Mouse (Mus musculus) neural tube, embryonic 14.5 days (tissue): ENCODE data around the gene 2210408I21Rik. TPM values are rescaled to one million over a fixed set of nuclear protein-coding genes. Genes with fewer than 3 reads are reported as not detected.

ENCODE experiments used
- ATAC-seq: fragments of 200-750 bp; cut with Nextera tagmentation; 2 replicates; pipeline ENCODE4 v1.8.0; 2017; ENCODE audit warnings: low read depth, mild to moderate bottlenecking, moderate TSS enrichment, moderate library complexity
- H3K27ac ChIP-seq: fragments of 300-500 bp; sonication (generic); 2 replicates; pipeline ENCODE4 v1.5.1; 2014; ENCODE audit warnings: low read depth, mild to moderate bottlenecking, control low read depth, low read length, moderate library complexity, mixed read lengths
- H3K27me3 ChIP-seq: fragments of 300-500 bp; sonication (generic); 2 replicates; pipeline ENCODE4 v1.6.1; 2014; ENCODE audit warnings: low read length; ENCODE audit not compliant: control insufficient read depth, insufficient read depth
- H3K36me3 ChIP-seq: fragments of 300-500 bp; sonication (generic); 2 replicates; pipeline ENCODE4 v1.6.1; 2014; ENCODE audit warnings: low read length, mixed read lengths; ENCODE audit not compliant: control insufficient read depth, insufficient read depth
- H3K4me1 ChIP-seq: fragments of 300-500 bp; sonication (generic); 2 replicates; pipeline ENCODE4 v1.6.1; 2014; ENCODE audit warnings: low read length; ENCODE audit not compliant: control insufficient read depth, insufficient read depth
- H3K4me2 ChIP-seq: fragments of 300-500 bp; sonication (generic); 2 replicates; pipeline ENCODE4 v1.6.1; 2014; ENCODE audit warnings: mild to moderate bottlenecking, low read depth, low read length, control low read depth
- H3K4me3 ChIP-seq: fragments of 300-500 bp; sonication (generic); 2 replicates; pipeline ENCODE4 v1.5.1; 2014; ENCODE audit warnings: low read depth, low read length, control low read depth, mixed read lengths
- H3K9ac ChIP-seq: fragments of 300-500 bp; sonication (generic); replicated peaks from 2 replicates; pipeline ENCODE4 v1.6.1; 2014; ENCODE audit warnings: low read depth, mild to moderate bottlenecking, control low read depth, low read length, mixed read lengths
- H3K9me3 ChIP-seq: fragments of 300-500 bp; sonication (generic); 2 replicates; pipeline ENCODE4 v1.6.1; 2016; ENCODE audit warnings: low read length; ENCODE audit not compliant: control insufficient read depth
- WGBS: fragments of 180-500 bp; shearing (Covaris S2); extraction: QIAGEN DNeasy Blood & Tissue Kit; methylation state at CpG from one replicate; pipeline ENCODE4 v1.1.7; 2014; 5-methylcytosine and 5-hydroxymethylcytosine counted together
- polyA plus RNA-seq: library from polyadenylated mRNA; unstranded; fragments of >200 nt; fragmentation: Nextera tagmentation; extraction: Ambion mirVana; gene quantifications from 2 replicates; pipeline ENCODE4 v1.2.1, GENCODE M21; 2014

The 2210408I21Rik gene
- polyA plus RNA-seq, 1 experiment from 2014 or later, result 14.6 TPM

DNA sequence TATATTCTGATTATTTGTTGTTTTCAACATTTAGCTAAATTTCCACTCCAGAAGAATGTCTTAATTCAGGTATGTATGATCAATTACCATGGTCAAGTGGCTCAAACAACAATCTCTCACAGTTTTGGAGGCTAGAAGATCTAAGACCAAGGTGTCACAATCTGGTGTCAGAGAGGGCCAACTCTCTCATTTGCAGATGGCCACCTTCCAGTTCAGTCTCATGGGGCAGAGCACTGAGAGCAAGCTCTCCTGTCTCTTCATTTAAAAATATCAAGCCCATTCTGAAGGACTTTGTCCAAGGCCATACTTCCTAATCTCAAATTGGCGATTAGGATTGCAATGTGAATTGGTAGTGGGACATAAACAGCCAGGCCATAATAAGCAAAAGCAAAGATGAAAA, 378.7 kb downstream of the 2210408I21Rik start:
- Histone ChIP-seq H3K4me1 (no peaks in the 10 kb centered on the region), H3K4me3 (no peak overlapping the region), H3K4me2 (no peak overlapping the region), H3K9ac (no peak overlapping the region), H3K27ac (no peak overlapping the region), H3K9me3 (no peaks in the 10 kb centered on the region), H3K27me3 (no peaks in the 10 kb centered on the region), H3K36me3 (no peaks in the 10 kb centered on the region)
- 84% methylated on average over 1 of the region's 1 CpGs for WGBS
- no peak for ATAC-seq

DNA sequence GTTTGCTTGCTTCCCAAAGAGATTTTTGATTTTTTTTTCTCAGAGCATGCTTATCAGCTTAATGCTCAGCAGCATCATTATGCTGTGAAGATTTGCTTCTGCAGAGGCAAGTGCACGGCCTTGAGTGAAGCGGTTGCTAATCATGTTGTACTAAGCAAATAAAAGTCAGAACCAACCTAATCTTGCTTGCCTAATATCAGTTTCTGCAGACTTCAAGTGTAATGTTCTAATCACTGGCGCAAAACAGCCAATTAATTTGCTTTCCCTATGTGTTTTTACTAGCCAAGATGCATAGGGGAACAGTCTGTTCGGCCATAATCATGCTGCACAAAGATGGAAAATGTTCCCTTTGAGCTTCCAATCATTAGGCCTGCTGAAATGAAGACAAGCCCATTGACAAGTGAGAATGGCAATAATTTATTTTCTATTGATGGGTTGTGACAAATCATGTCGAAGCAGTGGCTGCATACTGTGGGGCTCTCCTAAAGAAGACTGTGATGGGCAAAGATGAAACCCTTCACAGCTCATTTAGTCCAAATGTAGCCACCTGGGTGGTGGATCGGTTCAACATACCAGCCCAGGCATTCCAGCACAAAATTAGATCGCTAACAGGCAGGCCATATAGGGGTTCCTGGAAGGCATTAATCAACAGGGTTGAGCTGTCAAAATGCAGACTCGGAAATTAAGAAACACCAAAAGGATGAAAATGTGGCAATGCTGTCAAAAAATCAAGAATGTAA, 393.8 kb downstream of the 2210408I21Rik start:
- WGBS, result 34% methylated on average over 8 of the region's 8 CpGs
- H3K27me3 ChIP-seq, result no peaks in the 10 kb centered on the region
- H3K36me3 ChIP-seq, result no peaks in the 10 kb centered on the region
- peak; percentile 71 for ATAC-seq
- H3K27ac ChIP-seq, result no peak overlapping the region
- H3K4me3 ChIP-seq, result no peak overlapping the region
- no peak overlapping the region for H3K9ac ChIP-seq
- H3K4me1 ChIP-seq, result no peaks in the 10 kb centered on the region
- no peak overlapping the region for H3K4me2 ChIP-seq
- no peaks in the 10 kb centered on the region for H3K9me3 ChIP-seq

DNA sequence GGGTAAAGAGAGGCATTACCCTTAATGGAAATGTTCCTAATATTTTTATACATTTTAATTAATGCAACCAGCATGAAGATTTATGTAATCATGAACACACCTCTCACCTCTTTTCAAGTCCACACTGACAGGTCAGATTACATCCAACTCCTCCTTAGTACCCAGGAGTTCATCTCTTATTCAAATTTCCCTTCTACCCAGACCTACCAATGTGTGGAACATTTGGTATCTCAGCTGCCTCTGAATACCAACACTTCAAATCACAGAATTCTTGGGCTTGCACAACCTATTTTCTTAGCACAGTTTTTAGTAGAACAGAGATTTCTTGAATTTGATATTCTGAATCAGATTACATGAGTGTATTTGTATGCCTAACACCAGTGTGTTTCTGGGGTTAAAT, 394.4 kb downstream of the 2210408I21Rik start:
- Histone ChIP-seq H3K36me3 (no peaks in the 10 kb centered on the region), H3K27me3 (no peaks in the 10 kb centered on the region), H3K9ac (no peak overlapping the region), H3K4me3 (no peak overlapping the region), H3K4me2 (no peak overlapping the region), H3K4me1 (no peaks in the 10 kb centered on the region), H3K27ac (no peak overlapping the region), H3K9me3 (no peaks in the 10 kb centered on the region)
- no peak for ATAC-seq

DNA sequence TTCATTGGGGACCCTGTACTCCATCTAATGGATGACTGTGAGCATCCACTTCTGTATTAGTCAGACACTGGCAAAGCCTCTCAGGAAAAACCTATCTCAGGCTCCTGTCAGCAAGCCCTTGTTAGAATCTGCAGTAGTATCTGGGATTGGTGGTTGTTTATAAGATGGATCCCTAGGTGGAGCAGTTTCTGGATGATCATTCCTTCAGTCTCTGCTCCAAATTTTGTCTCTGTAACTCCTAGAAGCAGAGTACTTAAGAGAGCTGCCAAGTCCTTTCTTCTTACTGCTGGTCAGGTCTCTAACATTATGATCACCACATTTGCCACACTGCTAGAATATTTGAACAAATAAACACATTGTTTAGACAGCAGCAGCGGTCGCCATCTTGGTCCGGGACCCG, 402.1 kb downstream of the 2210408I21Rik start:
- Histone ChIP-seq H3K27me3 (no peaks in the 10 kb centered on the region), H3K4me1 (no peaks in the 10 kb centered on the region), H3K9me3 (no peaks in the 10 kb centered on the region), H3K4me3 (no peak overlapping the region), H3K27ac (no peak overlapping the region), H3K9ac (no peak overlapping the region), H3K36me3 (no peaks in the 10 kb centered on the region), H3K4me2 (no peak overlapping the region)
- no peak for ATAC-seq
- WGBS, result 95% methylated on average over 4 of the region's 4 CpGs

DNA sequence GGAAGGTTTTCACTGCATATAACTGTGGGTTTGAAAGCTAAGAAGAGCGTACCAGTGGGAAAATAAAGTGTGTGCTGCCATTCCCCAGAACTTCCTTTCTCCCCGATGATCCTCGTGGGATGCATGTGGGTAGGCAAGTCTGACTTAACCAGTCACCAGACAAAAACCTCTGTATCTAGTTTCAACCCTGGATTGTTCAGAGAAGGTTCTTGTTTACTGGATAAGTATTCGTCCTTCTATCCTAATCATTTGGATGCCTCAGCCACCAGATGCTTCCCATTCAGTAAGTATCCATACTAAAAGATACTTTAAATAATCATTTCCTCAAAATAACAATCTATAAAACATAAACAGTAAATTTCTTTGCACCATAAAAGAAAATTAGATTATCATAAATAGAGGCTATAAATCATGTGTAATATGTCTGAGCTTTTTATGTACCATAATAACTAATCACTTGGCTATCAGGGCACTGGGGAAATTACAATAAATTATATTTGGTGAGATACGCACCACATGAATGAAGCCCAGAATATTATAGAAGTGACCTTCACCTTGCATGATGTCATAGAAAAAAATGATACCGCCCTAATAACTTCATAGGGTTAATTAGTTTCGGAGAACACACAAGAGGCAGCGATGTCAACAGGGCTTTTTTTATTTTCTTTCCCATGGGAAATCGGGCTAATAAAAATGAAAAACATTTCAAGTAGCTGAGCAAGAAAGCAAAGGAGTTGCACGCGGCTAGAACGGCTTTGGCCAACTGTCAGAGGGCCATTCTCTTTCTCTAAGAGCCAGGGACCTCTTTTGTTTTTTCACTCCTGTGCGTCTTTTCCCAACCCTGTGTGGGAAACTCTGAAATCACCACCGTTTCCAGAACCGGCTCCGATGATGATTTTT, 412.4 kb downstream of the 2210408I21Rik start:
- H3K27me3 ChIP-seq, result no peaks in the 10 kb centered on the region
- no peaks in the 10 kb centered on the region for H3K4me1 ChIP-seq
- H3K36me3 ChIP-seq, result no peaks in the 10 kb centered on the region
- no peak overlapping the region for H3K4me3 ChIP-seq
- no peaks in the 10 kb centered on the region for H3K9me3 ChIP-seq
- H3K9ac ChIP-seq, result no peak overlapping the region
- peak overlapping the region; percentile 29 for H3K4me2 ChIP-seq
- no peak overlapping the region for H3K27ac ChIP-seq
- whole genome bisulfite sequencing, result 20% methylated on average over 16 of the region's 16 CpGs
- ATAC-seq, result peak; percentile 79

DNA sequence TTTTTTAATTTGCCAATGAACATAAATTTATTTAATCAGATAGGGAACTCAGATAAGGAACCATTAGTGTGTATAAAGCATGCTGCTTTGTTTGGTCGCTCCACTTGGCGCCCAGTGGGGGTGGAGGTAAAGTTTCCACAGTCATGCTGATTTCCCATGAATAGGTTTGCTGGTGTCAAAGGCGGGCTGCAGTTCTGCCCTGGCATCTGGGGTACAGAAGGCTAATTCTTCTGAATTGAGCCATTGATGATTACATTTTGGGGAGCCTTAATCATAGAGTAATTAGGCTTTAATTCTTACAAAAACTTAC, 413.0 kb downstream of the 2210408I21Rik start:
- Histone ChIP-seq H3K36me3 (no peaks in the 10 kb centered on the region), H3K4me3 (no peak overlapping the region), H3K4me2 (peak overlapping the region; percentile 29), H3K4me1 (no peaks in the 10 kb centered on the region), H3K27me3 (no peaks in the 10 kb centered on the region), H3K9ac (no peak overlapping the region), H3K9me3 (no peaks in the 10 kb centered on the region), H3K27ac (no peak overlapping the region)
- WGBS, result 1% methylated on average over 3 of the region's 3 CpGs
- ATAC-seq, result peak; percentile 85

DNA sequence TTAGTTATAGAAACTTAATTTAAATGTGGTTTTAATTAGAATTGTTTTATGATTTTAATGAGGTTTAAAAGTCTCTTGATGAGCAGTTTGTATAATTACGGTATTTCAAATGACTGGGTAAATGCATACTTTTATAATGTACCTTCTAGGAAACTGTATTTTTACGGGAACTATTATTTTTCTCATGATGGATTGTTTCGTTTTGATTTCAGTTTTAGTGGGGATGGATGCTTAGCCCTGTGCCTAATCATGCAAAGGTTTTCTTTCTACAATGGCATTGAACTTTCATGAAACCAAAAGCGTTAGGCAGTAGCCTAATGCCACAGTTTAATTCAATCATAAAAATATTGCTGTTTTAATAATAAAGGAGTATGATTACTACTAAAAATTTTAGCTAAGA, 413.4 kb downstream of the 2210408I21Rik start:
- Histone ChIP-seq H3K9me3 (no peaks in the 10 kb centered on the region), H3K27me3 (no peaks in the 10 kb centered on the region), H3K4me2 (no peak overlapping the region), H3K27ac (no peak overlapping the region), H3K4me3 (no peak overlapping the region), H3K9ac (no peak overlapping the region), H3K4me1 (no peaks in the 10 kb centered on the region), H3K36me3 (no peaks in the 10 kb centered on the region)
- WGBS, result 55% methylated on average over 4 of the region's 4 CpGs
- ATAC-seq, result no peak

DNA sequence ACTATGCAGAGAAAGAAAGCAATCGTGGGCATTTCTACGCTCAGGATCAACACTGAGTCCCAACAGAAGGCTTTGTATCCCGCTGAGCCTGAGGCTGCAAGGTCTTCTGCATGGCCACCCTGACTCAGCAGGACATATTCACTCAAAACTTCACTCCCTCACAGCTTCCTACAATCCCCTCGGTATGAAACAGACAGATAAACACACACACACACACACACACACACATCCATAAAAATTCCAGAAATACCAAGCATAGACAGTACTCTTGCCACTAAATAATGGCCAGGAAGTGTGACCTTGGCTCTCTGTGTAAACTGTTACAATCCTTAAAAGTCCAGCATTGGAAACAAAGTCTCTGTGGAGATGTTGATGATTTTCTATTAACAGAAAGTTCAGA, 458.7 kb downstream of the 2210408I21Rik start:
- Histone ChIP-seq H3K9me3 (0 out of 2 replicates have a peak, but pooled peaks cover 4% of the 10 kb centered on the region), H3K36me3 (no peaks in the 10 kb centered on the region), H3K9ac (no peak overlapping the region), H3K27me3 (no peaks in the 10 kb centered on the region), H3K27ac (no peak overlapping the region), H3K4me1 (no peaks in the 10 kb centered on the region), H3K4me2 (no peak overlapping the region), H3K4me3 (no peak overlapping the region)
- WGBS, result 82% methylated on average over 4 of the region's 4 CpGs
- no peak for ATAC-seq

DNA sequence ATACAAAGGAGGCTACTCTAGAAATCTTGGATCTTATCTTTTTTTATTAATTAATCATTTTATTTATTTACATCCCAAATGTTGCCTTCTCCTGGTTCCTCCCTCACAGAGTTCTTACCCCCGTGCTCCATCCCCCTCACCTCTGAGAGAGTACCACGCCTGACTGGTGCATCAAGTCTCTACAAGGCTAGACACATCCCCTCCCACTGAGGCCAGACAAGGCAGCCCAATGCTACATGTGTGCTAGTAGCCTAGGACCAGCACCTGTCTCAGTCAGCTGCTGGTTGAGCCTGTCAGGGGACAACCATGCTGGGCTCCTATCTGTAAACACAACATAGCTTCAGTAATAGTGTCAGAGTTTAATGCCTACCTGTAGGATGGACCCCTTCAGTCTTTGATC, 480.0 kb downstream of the 2210408I21Rik start:
- Histone ChIP-seq H3K27ac (no peak overlapping the region), H3K36me3 (no peaks in the 10 kb centered on the region), H3K9me3 (no peaks in the 10 kb centered on the region), H3K27me3 (no peaks in the 10 kb centered on the region), H3K9ac (no peak overlapping the region), H3K4me2 (no peak overlapping the region), H3K4me1 (no peaks in the 10 kb centered on the region), H3K4me3 (no peak overlapping the region)
- ATAC-seq, result no peak
- WGBS, result 84% methylated on average over 2 of the region's 2 CpGs
